Mouse (Mus musculus): ENCODE data around the gene Gm4869.
"Not testable (repeated sequence)": the region's sequence is repeated elsewhere in the genome, so short reads cannot be mapped to it uniquely, and the experiment has no call there.

Gene Gm4869

GRCm38 (mm10) chr5:140445345-140445744, at the start of gene Gm4869:
Gm4869 (plus strand) TSS chr5:140445645.
- DNase-seq = no peak

DNA sequence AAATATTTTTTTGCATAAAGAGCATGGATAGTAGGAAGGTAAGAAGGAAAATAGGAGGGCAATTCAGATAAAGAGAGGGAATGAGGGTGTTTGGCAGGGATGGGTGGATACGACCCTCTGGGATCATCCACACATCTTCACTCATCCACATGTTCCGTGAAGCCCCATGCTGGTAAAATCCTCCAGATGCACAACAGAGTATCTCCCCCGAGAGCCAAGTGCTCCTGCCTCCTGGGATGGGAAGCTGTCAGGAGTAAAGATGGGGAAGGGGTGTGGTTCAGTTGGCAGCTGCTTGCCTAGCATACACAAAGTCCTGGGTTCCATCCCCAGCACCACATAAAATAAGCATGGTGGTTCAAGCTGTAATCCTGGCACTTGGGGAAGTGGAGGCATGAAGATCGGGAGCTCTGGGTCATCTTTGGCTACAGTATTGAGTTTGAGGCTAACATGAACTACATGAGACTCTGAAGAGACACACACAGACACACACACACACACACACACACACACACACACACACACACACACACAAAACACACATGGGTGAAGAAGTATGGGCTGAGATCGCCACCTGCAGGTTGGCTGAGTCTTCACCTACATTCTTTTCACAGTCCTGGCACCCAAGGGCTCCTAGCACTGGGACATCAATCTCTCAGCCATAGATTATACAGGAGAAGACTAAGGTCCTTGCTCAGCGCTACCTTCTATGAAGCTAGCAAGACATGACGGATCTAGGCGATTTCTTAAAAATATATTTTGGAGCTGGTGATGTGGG, 49.1 kb upstream of the Gm4869 start:
- no peak for DNase-seq

DNA sequence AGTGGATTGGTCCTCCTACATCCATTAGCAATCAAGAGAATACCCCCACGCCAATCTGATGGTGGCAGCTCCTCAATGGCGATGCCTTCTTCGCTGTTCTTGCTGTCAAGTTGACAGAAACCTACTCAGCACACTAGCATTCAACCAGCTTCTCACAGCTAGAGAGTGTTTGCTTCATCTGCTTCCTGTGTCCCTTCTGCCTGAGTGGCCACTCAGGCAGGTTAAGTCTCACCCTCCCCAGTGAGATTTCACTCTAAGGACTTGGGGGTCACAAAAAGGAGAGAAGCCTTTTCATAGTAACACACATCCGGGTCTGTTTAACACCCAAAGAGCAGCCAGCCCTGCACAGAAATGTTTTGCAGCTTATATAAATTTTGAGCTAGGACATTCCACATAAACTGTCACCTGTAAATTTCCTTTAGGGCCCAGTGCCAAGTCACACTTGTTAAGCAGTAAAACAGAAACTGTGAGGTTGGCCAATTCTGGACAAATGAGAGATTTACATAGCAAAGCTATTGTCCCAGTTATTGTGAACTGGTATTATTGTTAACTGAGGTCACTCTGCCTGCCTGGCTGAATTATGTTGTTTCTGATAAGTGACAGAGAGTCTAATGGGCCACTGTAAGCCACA, 42.7 kb upstream of the Gm4869 start:
- DNase-seq = no peak

DNA sequence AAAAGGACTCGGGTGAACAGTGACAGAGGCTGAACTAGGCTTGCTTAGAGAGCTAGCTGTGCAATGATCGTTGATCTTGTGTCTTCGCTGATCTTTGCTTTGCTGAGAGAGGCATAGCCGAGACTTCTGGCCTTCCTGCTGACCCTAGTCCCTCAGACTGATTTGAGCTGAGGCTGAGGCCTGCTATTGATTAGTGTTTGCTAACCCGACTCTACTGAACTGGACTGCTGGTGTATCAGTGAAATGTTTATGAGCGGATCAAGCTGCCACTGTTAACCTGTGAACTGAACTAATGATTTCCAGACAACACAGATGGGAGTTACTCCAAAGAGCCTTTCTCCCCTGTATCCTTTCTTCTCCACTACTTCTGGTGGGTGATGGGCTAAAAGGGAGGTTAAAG, 40.3 kb upstream of the Gm4869 start:
- no peak for DNase-seq

DNA sequence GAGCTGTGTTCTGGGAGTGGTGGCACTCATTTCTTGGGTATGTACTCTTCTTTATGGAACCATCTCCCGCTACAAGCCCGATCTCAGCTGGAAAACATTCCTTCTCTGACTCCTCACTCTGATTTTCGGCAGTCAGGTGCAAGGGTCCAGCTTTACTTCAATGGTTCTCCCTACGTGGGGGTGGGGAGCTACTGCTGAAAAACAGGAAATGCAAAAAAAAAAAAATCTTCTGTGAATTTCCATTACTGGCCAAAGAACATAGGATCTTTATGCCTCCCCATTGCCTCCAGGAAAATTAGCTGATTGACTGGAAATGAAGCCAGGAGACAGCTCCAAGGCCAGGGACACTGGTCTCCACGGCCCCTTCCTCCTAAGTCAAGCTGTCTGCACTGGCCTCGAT, 38.8 kb upstream of the Gm4869 start:
- DNase-seq = no peak

DNA sequence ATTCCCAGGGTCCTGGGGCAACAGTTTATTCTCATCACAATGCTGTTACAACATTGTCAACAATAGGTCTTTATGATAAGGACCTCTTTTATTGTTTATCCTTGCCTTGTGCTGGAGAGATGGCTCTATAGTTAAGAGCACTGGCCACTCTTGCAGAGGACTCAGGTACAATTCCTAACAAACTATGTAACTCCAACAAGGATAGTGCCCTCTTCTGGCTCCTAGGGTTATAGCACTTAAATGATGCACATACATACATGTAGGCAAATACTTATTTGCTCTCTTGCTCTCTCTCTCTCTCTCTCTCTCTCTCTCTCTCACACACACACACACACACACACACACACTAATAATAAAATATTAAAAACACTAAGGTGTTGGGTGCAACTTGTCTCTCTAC, 36.6 kb upstream of the Gm4869 start:
- DNase-seq = no peak

DNA sequence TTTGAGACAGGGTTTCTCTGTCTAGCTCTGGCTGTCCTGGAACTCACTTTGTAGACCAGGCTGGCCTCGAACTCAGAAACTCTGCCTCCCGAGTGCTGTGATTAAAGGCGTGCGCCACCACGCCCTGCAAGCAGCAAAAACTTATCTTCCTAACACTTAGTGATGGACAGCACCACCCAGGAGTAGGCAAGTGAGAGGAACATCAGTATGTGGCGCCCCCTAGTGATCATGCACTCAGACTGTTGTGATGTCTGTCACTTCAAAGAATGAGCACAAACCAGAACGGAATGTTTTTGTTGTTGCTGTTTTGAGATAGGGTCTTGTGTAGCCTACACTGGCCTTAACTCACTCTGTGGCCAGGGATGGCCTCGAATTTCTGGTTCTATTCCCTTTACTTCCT, 34.1 kb upstream of the Gm4869 start:
- DNase-seq = no peak

DNA sequence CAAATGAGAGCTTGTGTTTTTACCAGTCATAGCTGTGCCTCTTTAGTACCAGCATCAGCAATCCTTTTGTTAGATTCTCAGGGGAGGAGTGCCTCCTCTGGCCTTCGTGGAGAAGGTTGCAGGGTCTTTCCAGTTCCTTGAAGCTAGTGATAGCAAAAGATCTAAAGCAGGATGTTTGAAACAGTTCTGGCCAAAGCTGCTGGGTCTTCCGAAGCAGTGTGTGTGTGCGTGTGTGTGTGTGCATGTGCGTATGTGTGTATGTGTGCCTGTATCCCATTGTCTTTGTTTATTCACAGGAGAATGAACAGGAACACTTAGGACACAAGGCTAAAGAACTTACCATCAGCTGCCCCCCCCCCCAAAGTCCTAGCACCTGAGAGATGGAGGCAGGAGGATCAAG, 30.8 kb upstream of the Gm4869 start:
- DNase-seq = no peak

GRCm38 (mm10) chr5:140418106-140418488, 27.3 kb upstream of the Gm4869 start:
- DNase-seq = no peak

DNA sequence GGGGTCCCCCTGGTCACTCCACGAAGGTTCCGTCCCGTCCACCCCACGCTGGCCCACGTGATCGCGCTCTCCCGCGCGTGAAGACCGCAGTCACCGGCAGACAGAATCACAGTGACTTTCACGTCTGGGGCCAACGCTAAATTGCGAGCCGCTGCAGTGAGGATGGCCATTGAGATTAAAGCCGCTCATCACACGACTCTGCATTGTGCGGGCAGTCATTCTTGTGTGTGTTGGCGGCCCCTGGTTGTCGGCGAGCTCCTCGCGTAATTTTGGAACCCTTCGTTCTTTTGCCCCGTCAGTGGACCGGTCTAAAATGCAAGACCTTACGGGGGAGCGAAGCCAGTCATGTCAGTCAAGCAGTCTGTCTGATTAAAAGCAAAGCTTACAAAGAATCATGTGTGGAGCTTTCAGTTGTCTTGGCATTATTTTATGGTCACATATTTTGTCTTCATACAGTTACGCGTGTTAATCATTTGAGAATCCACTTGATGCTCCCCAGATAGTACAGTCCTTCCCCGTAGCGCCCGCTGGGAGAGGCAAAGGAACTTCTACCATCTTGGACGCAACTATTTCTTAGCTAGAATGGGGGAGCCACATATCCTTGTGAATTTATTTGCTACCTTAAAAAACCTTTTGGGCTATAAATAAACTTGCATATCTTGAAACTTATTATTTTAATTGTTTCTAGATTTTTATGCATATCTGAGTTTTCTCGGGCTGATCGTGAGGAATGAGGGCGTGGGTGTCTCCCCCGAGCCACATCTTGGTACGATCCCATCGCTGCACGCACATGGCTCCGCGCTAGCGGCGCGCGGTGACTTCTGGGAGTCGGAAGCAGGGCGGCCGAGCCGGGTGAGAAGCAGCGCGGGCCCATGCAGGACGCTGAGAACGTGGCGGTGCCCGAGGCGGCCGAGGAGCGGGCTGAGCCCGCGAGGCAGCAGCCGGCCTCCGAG, 26.7 kb upstream of the Gm4869 start, which contains the start of gene Eif3b:
Gene Eif3b, plus strand, starts transcription at position 840 of the 953 bp plus-strand sequence.
- DNase-seq = peak; percentile 85

GRCm38 (mm10) chr5:140419442-140420080, 25.9 kb upstream of the Gm4869 start:
- no peak for DNase-seq

- no peak for DNase-seq
Observed at GRCm38 (mm10) chr5:140420616-140421015, 24.8 kb upstream of the Gm4869 start.

- no peak for DNase-seq
Observed at GRCm38 (mm10) chr5:140425016-140425783, 20.2 kb upstream of the Gm4869 start.

DNA sequence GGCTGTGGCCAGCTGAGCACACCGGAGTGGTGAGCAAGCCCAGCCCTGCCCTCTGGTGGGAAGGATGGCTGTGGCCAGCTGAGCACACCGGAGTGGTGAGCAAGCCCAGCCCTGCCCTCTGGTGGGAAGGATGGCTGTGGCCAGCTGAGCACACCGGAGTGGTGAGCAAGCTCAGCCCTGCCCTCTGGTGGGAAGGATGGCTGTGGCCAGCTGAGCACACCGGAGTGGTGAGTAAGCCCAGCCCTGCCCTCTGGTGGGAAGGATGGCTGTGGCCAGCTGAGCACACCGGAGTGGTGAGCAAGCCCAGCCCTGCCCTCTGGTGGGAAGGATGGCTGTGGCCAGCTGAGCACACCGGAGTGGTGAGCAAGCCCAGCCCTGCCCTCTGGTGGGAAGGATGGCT, 6.3 kb upstream of the Gm4869 start:
- not testable (repeated sequence) for DNase-seq

DNA sequence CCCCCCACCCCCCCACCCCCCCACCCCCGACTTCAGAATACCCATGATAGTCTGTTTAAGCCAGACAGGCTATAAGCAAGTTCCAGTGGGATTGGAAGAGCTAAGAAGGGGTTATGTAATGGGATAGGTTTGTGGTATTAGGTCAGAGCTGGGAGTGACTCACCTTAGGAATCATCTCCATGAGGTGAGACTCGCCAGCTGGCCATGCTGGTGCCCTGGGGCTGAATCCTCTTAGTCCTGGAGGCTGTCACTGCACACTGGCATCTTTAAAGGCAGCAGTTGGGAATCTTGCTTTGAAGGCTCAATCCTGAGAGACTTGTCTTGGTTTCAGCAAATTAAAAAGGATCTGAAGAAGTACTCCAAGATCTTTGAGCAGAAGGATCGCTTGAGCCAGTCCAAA, 4.0 kb upstream of the Gm4869 start:
- peak; percentile 30 for DNase-seq

DNA sequence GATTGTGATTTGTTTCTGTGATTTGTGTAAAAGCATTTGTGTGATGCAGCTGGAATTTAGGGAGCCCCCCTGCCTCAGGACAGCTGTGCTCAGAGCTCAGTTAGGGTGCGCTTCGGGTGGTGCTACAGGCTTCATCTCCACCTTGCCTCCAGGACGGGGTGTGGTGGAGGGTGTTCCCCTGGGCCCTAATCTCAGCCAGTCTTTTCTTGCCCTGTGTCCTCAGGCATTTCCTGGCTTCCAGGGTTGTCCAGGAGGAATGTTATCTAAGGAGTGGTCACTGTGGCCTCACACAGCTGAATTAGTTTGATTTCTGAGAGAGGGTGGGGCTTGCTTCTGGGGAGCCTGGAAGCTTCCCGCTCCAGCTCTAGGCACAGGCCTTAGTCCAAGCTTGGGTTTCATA, 1.4 kb upstream of the Gm4869 start:
- DNase-seq = no peak

DNA sequence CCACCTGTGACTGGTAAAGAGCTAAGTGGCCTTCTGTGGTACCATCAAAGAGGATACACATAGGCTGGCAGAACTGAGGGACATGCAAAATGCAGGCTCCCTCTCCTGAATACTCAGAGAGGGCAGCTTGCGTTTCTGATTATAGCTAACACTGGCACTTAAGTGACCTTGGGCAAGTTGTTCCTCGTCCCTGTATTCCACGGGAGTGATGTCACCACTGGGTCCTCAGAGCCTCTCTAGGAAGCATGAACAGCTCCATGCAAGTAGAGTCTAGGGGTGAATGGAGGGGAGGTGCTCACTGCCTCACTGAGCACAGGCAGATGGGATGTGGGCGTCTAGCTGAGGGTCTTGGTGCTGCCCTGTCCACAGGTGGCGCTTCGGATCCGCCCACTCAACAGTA, 609 bp downstream of the Gm4869 start:
- DNase-seq = no peak

GRCm38 (mm10) chr5:140454488-140454887, 9.0 kb downstream of the Gm4869 start:
- no peak for DNase-seq

- DNase-seq = no peak
Observed at GRCm38 (mm10) chr5:140455466-140455865, 10.0 kb downstream of the Gm4869 start.

GRCm38 (mm10) chr5:140461476-140461875, 16.0 kb downstream of the Gm4869 start:
- no peak for DNase-seq

DNA sequence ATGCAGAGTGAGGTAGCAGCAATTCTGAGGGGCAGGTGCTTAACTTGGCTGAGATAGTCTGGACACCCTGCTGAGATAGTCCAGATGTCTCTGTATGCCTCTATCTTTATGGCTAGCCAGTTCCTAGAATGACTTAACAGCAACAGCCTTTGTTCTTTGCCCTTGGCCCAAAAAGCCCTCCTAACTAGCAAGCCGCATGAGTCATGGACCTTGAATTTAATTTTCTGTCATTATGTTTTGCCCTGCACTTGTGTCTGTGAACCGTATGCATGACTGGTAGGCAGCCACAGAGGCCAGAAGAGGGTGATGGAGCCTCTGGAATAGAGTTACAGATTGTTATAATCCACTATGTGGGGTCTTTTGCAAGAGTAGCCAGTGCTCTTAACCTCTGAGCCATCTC, 17.7 kb downstream of the Gm4869 start:
- not testable (repeated sequence) for DNase-seq

DNA sequence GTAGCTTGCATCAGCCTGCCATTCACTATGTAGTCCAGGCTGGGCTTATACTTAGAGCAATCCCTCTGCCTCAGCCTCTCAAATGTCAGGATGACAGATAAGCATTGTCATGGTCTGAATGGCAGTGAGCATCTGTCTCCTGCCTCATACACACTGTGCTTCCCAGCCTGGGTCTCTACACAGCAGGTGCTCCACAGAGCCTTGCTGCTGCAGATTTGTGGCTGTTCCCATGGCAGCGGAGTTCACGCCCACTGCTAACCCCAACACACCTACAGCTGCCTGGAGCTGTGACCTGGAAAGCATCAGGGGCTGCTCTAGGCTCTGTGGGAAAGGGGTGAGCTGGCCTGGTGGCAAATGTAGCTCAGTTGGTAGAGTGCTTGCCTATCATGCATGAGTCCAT, 19.5 kb downstream of the Gm4869 start:
- DNase-seq = no peak

Data from cerebellum, adult 11 months (tissue).